Mouse (Mus musculus) intestine, embryonic 15.5 days (tissue): ENCODE results near the gene Tshz2. TPM values are rescaled to one million over a fixed set of nuclear protein-coding genes. Genes with fewer than 3 reads are reported as not detected.

Experiments
- ATAC-seq: fragments of 200-750 bp; cut with Nextera tagmentation; 2 replicates; pipeline ENCODE4 v1.8.0; 2017; ENCODE audit warnings: moderate TSS enrichment, moderate library complexity
- H3K27ac ChIP-seq: fragments of 300-500 bp; sonication (generic); 2 replicates; pipeline ENCODE4 v1.5.1; 2015; ENCODE audit warnings: mild to moderate bottlenecking, inconsistent platforms
- H3K27me3 ChIP-seq: fragments of 300-500 bp; sonication (generic); replicated peaks from 2 replicates; pipeline ENCODE4 v1.6.1; 2015; ENCODE audit warnings: inconsistent platforms
- H3K36me3 ChIP-seq: fragments of 300-500 bp; sonication (generic); 2 replicates; pipeline ENCODE4 v1.6.1; 2015; ENCODE audit warnings: inconsistent platforms
- H3K4me1 ChIP-seq: fragments of 300-500 bp; sonication (generic); replicated peaks from 2 replicates; pipeline ENCODE4 v1.6.1; 2015; ENCODE audit warnings: inconsistent platforms
- H3K4me2 ChIP-seq: fragments of 300-500 bp; sonication (generic); replicated peaks from 2 replicates; pipeline ENCODE4 v1.6.1; 2015; ENCODE audit warnings: mild to moderate bottlenecking, inconsistent platforms
- H3K4me3 ChIP-seq: fragments of 300-500 bp; sonication (generic); replicated peaks from 2 replicates; pipeline ENCODE4 v1.5.1; 2015; ENCODE audit warnings: inconsistent platforms
- H3K9ac ChIP-seq: fragments of 300-500 bp; sonication (generic); 2 replicates; pipeline ENCODE4 v1.6.1; 2015; ENCODE audit warnings: inconsistent platforms
- H3K9me3 ChIP-seq: fragments of 300-500 bp; sonication (generic); 2 replicates; pipeline ENCODE4 v1.6.1; 2016; ENCODE audit warnings: inconsistent platforms
- WGBS: fragments of 180-500 bp; shearing (Covaris S2); methylation state at CpG from one replicate; pipeline ENCODE4 v1.1.7; 2015; 5-methylcytosine and 5-hydroxymethylcytosine counted together
- polyA plus RNA-seq: library from polyadenylated mRNA; unstranded; fragments of >200 nt; fragmentation: Nextera tagmentation; extraction: Ambion mirVana; gene quantifications from 2 replicates; pipeline ENCODE4 v1.2.1, GENCODE M21; 2015

Gene Tshz2
- polyA plus RNA-seq, 1 experiment from 2014 or later = 17.2 TPM

DNA sequence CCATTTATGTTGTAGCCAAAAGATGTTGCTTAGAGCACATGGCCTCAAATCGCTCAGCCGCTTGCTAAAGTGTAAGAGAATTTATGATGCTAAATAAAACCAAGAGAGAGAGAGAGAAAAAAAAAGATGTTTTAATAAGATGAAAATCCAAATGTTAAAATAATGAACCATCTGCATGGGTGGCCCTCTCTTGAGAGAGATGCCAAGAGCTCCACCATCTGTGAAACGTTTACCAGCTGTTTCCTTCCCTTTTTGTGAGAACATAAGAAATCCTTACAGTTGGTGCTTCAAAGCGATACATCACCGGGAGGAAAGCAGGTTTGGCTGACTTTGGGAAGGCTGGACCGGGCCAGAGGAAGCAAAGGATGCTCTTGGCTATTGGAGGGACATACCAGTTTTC, 32.6 kb upstream of the Tshz2 start:
- Histone ChIP-seq H3K9ac (no peak overlapping the region), H3K4me2 (no peak overlapping the region), H3K4me3 (no peak overlapping the region), H3K36me3 (no peaks in the 10 kb centered on the region), H3K4me1 (0 out of 2 replicates have a peak, but pooled peaks cover 3% of the 10 kb centered on the region), H3K27me3 (no peaks in the 10 kb centered on the region), H3K27ac (no peak overlapping the region), H3K9me3 (no peaks in the 10 kb centered on the region)
- 46% methylated on average over 6 of the region's 6 CpGs for WGBS
- ATAC-seq = no peak

DNA sequence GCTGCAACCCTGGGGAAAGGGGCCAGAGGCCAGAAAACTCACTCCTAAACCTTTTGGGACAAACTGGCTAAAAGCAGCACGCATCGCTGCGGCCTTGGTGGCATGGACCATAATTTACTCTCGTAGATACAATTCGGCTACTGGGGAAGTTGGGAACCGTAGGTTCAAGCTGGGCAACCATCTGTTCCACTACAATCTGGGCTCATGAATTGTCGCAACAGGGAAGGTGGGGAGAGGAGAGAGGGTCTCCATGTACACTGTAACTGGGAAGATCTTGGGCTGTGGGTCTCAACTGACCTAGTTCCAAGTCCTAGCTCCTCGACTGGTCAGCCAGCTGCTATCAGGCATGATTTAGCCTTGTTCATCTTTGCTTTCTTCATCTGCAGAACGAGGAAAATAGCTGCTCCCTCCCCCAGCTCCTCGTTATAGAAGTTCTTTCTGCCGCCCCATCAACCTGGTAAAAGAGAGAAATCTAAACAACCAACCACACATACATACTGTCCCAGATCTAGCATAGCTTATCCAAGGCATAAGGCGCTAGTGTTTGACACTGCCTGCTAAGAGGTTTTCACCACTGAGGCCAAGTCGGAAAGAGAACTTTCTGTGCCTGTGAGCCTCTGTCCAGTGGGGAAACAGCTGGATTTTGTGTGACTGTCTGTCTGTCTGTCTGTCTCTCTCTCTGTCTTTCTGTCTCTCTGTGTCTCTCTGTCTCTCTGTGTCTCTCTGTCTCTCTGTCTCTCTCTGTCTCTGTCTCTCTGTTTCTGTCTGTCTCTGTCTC, 25.7 kb upstream of the Tshz2 start:
- H3K27ac ChIP-seq = 0 out of 2 replicates have a peak overlapping the region, but pooled peaks have one; percentile 54
- H3K27me3 ChIP-seq = no peaks in the 10 kb centered on the region
- H3K4me3 ChIP-seq = no peak overlapping the region
- H3K36me3 ChIP-seq = no peaks in the 10 kb centered on the region
- no peaks in the 10 kb centered on the region for H3K9me3 ChIP-seq
- 75% methylated on average over 13 of the region's 13 CpGs for WGBS
- no peak for ATAC-seq
- peaks cover 17% of the 10 kb centered on the region; the same call in 1 of the 2 replicates for H3K4me1 ChIP-seq
- H3K9ac ChIP-seq = no peak overlapping the region
- H3K4me2 ChIP-seq = no peak overlapping the region

DNA sequence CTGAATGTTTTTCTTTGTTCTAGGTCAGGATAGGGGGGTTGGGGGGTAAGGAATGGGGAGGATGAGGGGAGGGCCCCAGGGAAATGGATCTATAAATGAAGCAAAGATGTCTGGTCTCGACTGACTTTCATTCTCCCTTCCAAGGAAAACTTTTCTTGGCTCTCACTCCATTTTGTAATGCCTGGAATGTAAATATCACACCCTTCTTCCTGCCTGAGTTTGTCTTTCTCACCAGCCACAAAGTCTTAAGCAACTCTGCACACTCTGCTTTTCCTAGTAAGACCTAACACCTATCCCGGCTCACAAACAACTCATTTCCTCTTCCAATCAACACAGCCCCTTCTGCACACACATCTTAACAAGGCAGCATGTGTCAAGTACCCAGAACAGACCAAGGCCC, 25.0 kb upstream of the Tshz2 start:
- Histone ChIP-seq H3K27ac (peak overlapping the region; percentile 54), H3K9me3 (no peaks in the 10 kb centered on the region), H3K4me3 (no peak overlapping the region), H3K27me3 (no peaks in the 10 kb centered on the region), H3K9ac (no peak overlapping the region), H3K4me1 (peaks cover 17% of the 10 kb centered on the region; the same call in 1 of the 2 replicates), H3K4me2 (no peak overlapping the region), H3K36me3 (no peaks in the 10 kb centered on the region)
- ATAC-seq = peak; percentile 39; the same call in 1 of the 2 replicates
- WGBS = 16% methylated on average over 2 of the region's 2 CpGs

DNA sequence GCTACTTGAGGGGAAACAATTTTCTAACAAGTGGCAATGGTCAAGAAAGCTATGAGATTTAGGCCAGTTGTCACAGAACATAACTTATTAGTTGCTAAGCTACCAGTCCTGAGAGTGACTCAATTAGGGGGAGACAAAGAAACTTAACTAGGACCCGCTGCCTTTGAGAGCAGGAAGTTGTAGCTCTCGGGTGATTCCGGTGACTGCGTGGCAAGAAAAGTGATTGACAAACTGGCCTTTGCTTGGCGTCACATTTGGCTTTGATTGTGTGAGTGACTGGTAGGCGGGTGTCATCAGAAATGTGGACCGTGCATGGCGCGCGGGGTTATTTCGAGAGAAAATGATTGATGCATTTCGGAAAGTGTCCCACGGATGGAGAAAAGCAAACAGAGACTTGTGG, 22.9 kb upstream of the Tshz2 start:
- H3K9me3 ChIP-seq = no peaks in the 10 kb centered on the region
- ATAC-seq = no peak
- H3K4me3 ChIP-seq = no peak overlapping the region
- no peak overlapping the region for H3K4me2 ChIP-seq
- H3K9ac ChIP-seq = no peak overlapping the region
- 52% methylated on average over 13 of the region's 13 CpGs for WGBS
- H3K27me3 ChIP-seq = no peaks in the 10 kb centered on the region
- no peak overlapping the region for H3K27ac ChIP-seq
- no peaks in the 10 kb centered on the region for H3K36me3 ChIP-seq
- peaks cover 17% of the 10 kb centered on the region; the same call in 1 of the 2 replicates for H3K4me1 ChIP-seq

DNA sequence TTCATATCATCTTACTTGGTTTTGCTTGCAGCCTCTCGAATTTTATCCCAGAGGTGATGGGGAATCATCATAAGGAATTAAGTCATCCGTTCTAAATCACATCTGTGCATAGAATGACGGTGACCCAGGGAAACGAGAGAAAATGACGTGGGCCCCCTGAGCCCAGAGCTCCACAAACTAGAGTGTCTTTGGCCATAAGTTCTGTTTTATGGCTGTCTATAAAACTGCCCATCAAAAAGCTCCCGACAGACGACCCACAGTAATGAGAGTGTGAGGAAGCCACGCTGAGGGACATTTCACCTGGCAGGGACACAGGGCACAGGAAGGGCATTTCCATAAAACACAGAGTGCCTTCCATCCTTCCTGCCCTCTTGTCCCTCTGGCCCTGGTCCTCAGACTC, 21.9 kb upstream of the Tshz2 start:
- WGBS = 57% methylated on average over 8 of the region's 8 CpGs
- no peaks in the 10 kb centered on the region for H3K9me3 ChIP-seq
- peaks cover 17% of the 10 kb centered on the region; the same call in 1 of the 2 replicates for H3K4me1 ChIP-seq
- H3K4me2 ChIP-seq = no peak overlapping the region
- H3K36me3 ChIP-seq = no peaks in the 10 kb centered on the region
- H3K4me3 ChIP-seq = no peak overlapping the region
- H3K9ac ChIP-seq = no peak overlapping the region
- no peak for ATAC-seq
- no peak overlapping the region for H3K27ac ChIP-seq
- no peaks in the 10 kb centered on the region for H3K27me3 ChIP-seq

DNA sequence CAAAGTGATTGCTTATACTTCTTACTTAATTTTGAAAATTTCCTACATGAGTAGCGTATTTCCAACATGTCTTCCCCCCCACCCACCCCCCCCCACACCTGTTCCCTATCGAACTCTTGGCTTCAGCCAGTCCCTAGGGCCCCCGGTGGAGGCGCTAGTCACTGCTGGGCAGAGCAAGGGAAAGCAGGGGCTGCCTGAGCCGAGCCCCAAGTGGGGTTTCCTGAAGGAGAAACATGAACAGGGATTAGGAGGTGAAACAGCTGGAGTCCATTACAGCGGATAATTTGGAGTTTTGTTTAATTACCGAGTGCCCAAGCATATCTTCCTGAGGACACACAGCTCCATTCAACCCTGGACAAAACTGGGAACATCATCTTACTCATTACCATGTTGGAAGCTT, 21.3 kb upstream of the Tshz2 start:
- H3K4me1 ChIP-seq = peaks cover 17% of the 10 kb centered on the region; the same call in 1 of the 2 replicates
- H3K27ac ChIP-seq = no peak overlapping the region
- 45% methylated on average over 7 of the region's 7 CpGs for WGBS
- H3K27me3 ChIP-seq = no peaks in the 10 kb centered on the region
- H3K4me3 ChIP-seq = no peak overlapping the region
- no peak overlapping the region for H3K4me2 ChIP-seq
- ATAC-seq = no peak
- no peaks in the 10 kb centered on the region for H3K9me3 ChIP-seq
- H3K9ac ChIP-seq = no peak overlapping the region
- H3K36me3 ChIP-seq = no peaks in the 10 kb centered on the region

DNA sequence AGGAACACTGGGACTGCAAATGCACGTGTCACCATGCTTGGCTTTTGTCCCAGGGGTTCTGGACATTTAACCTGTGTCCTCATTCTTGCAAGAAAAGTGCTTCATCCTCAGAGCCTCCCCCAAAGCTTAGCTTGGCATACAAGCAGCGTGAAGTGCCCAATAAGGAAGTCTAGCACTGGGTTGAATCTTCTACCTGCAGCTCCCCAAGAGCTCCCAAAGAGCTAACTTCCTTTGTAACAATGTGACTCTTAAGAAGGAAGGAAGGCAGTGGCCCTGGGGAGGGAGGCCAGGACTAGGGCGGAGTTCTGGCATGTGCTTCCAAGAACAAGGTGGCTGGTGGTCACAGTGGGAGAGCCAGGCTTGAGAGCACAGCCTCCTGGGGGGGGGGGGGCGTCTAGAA, 18.1 kb upstream of the Tshz2 start:
- 72% methylated on average over 4 of the region's 4 CpGs for WGBS
- Histone ChIP-seq H3K4me2 (no peak overlapping the region), H3K27me3 (no peaks in the 10 kb centered on the region), H3K9me3 (no peaks in the 10 kb centered on the region), H3K27ac (no peak overlapping the region), H3K4me1 (peaks cover 3% of the 10 kb centered on the region; the same call in 1 of the 2 replicates), H3K36me3 (no peaks in the 10 kb centered on the region), H3K9ac (no peak overlapping the region), H3K4me3 (no peak overlapping the region)
- no peak for ATAC-seq

DNA sequence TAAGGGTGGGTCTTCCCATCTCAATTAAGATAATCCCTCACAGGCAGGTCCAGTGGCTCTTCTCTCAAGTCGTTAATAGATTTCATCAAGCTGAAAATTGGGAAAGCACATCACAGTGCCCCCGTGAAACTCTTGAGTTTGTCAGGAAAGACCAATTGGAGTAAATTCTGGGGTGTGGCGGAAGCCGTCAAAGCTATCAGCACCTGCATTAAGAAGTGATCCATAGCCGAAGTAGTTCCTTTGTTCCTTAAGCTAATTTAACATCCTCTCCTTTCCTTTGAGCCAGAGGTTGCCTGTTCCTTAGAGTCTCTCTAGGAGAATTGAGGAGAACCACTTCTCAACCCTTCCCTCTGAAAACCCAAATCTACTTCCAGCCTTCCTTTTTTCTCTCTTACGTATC, 16.8 kb upstream of the Tshz2 start:
- H3K9ac ChIP-seq = no peak overlapping the region
- no peak overlapping the region for H3K27ac ChIP-seq
- H3K9me3 ChIP-seq = no peaks in the 10 kb centered on the region
- H3K4me1 ChIP-seq = peaks cover 7% of the 10 kb centered on the region; the same call in 1 of the 2 replicates
- no peak overlapping the region for H3K4me2 ChIP-seq
- no peak overlapping the region for H3K4me3 ChIP-seq
- ATAC-seq = no peak
- no peaks in the 10 kb centered on the region for H3K36me3 ChIP-seq
- WGBS = 81% methylated on average over 6 of the region's 6 CpGs
- no peaks in the 10 kb centered on the region for H3K27me3 ChIP-seq

DNA sequence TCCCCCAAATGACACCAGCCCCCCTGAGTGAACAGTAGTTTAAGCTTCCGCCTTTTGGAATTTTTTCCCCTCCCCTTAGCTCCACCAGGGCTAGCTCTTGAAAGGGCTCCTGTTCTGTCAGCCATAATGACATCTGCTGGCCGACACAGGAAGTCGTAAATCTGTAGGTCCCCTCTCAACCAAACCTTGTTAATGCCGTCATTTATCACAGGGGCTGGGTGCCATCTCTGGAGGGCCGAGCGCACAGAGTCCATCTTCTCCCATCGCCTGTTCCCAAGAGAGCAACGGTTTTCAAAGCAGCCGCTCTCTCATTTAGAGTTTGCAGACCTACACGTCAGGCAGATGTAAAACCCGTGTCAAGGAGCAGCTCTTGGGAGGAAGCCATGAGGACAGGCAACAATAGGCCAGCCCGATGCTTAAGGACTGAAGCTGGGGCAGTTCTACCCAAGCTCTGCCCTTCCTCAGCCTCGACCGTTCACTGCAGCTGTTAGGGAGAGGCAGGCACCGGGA, 11.6 kb upstream of the Tshz2 start:
- WGBS = 17% methylated on average over 15 of the region's 15 CpGs
- H3K4me1 ChIP-seq = peaks cover 12% of the 10 kb centered on the region
- no peaks in the 10 kb centered on the region for H3K9me3 ChIP-seq
- peak overlapping the region; percentile 56 for H3K4me2 ChIP-seq
- ATAC-seq = peak; percentile 82
- H3K36me3 ChIP-seq = no peaks in the 10 kb centered on the region
- H3K27ac ChIP-seq = peak overlapping the region; percentile 76
- peak overlapping the region; percentile 11; the same call in 1 of the 2 replicates for H3K4me3 ChIP-seq
- no peak overlapping the region for H3K9ac ChIP-seq
- no peaks in the 10 kb centered on the region for H3K27me3 ChIP-seq

DNA sequence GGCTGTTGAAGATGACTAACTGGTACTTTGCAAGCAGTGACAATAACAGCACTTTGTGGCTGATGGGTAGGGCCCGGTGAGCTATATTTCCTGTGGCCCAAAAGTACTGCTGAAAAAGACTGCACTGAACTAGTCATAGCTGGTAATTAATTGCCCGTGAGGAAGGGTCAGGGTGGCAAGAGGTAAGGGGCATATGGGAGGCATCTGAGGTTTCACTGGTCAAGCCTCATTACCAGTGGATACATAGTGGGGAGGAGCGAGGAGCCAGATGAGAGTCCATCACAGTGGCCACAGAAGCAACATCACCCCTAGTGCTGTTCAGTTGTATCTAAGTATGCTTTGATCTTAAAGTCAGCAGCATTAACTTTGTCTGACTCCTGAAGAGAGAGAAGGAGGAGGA, 2.7 kb upstream of the Tshz2 start:
- Histone ChIP-seq H3K9me3 (no peaks in the 10 kb centered on the region), H3K4me2 (no peak overlapping the region), H3K27me3 (no peaks in the 10 kb centered on the region), H3K9ac (no peak overlapping the region), H3K4me3 (no peak overlapping the region), H3K27ac (no peak overlapping the region), H3K4me1 (no peaks in the 10 kb centered on the region), H3K36me3 (no peaks in the 10 kb centered on the region)
- ATAC-seq = no peak
- 93% methylated on average over 3 of the region's 3 CpGs for WGBS

DNA sequence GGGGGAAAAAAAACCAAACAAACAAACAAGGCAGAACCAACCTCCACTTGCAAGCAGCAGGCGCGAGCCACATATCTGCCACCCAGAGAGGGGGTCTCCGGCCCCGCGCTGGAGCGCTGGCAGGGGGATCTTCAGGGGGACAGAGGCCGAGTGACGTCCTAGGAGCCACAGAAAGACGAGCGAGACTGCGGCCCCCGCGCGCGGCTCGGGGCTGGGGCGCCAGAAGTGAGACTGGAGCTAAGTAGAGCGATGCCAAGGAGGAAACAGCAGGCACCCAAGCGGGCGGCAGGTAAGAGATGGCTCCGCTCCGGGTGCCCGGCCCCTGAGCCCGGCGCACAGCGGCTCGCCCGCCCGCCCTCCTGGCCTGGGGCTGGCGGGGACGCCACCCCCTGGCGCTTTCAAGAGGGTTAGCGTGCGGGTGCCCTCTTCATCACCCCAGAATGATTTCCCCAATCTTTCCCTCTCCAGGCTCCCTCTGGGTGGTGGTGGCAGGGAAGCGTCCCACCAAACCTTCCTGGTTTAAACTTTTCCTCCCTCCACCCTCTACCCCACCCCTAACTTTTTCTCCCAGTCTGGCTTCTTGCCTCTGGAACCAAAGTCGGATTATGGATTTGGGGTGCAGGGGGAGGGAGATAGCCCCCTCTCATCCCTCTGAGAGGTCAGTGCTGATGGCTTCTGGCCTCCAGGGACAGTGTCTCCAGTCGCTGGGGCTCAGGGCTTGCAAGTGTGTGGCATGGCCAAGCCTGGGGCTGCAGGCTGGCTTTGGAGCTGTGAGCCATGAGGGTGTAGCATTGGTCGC, 877 bp downstream of the Tshz2 start:
- H3K27me3 ChIP-seq = no peaks in the 10 kb centered on the region
- peak overlapping the region; percentile 83 for H3K4me2 ChIP-seq
- no peaks in the 10 kb centered on the region for H3K9me3 ChIP-seq
- peak; percentile 42 for ATAC-seq
- H3K9ac ChIP-seq = peak overlapping the region; percentile 93
- H3K4me1 ChIP-seq = no peaks in the 10 kb centered on the region
- peak overlapping the region; percentile 96 for H3K27ac ChIP-seq
- H3K4me3 ChIP-seq = peak overlapping the region; percentile 79
- WGBS = 1% methylated on average over 38 of the region's 38 CpGs
- H3K36me3 ChIP-seq = no peaks in the 10 kb centered on the region

DNA sequence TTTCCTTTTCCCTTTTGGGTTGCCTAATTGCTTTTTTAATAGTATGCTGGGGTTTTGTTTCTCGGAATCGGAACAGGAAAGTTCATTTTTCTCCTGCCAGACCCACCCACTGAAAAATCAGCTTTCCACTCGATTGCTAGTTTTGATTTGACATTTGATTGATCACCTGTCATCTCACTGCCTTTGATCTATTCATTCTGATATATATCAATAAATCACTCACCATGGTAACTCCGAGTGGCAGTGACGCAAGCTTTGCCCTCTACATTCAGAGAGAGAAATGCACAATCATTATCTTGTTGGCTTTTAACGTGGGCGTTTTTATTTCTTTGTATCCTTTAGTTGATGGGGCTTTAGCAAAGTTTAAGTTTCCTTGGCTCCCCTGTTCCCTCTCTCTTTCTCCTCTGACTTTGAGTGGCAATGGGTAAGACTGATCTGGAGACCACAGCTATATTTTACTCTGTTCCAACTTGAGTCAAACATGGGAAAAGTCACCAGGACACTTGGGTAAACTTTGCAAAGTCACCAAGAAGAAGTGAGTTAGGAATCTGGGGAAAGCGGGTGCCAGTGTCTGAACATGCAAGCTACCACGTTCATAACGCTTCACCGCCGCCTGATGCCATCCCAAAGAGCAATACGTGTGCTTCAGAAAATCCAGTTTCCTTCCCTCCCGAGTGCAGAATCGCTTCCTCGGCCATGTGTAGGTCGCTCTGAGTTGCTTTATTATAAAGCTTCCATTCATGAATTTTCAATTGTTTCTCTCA, 2.0 kb downstream of the Tshz2 start:
- no peaks in the 10 kb centered on the region for H3K27me3 ChIP-seq
- H3K4me2 ChIP-seq = peak overlapping the region; percentile 83
- peak overlapping the region; percentile 93 for H3K9ac ChIP-seq
- H3K27ac ChIP-seq = peak overlapping the region; percentile 96
- H3K36me3 ChIP-seq = no peaks in the 10 kb centered on the region
- WGBS = 22% methylated on average over 17 of the region's 17 CpGs
- no peaks in the 10 kb centered on the region for H3K9me3 ChIP-seq
- H3K4me1 ChIP-seq = no peaks in the 10 kb centered on the region
- ATAC-seq = no peak
- H3K4me3 ChIP-seq = peak overlapping the region; percentile 79
